Mouse (Mus musculus) heart, embryonic 10.5 days (tissue): ENCODE data around the gene Mgst1. TPM values are rescaled to one million over a fixed set of nuclear protein-coding genes. Genes with fewer than 3 reads are reported as not detected.

Experiments
- DNase-seq: peaks from one replicate; pipeline ENCODE4 v3.0.0-alpha.2; 2017; ENCODE audit warnings: low spot score
- H3K27ac ChIP-seq: fragments of 300-500 bp; sonication (generic); 2 replicates; pipeline ENCODE4 v1.5.1; 2016; ENCODE audit warnings: mild to moderate bottlenecking
- H3K27me3 ChIP-seq: fragments of 300-500 bp; sonication (generic); 2 replicates; pipeline ENCODE4 v1.6.1; 2016; ENCODE audit warnings: mild to moderate bottlenecking; ENCODE audit not compliant: poor library complexity, insufficient read depth, severe bottlenecking
- H3K36me3 ChIP-seq: fragments of 300-500 bp; sonication (generic); 2 replicates; pipeline ENCODE4 v1.6.1; 2016; ENCODE audit warnings: mild to moderate bottlenecking, moderate library complexity
- H3K4me1 ChIP-seq: fragments of 300-500 bp; sonication (generic); 2 replicates; pipeline ENCODE4 v1.6.1; 2016; ENCODE audit warnings: mild to moderate bottlenecking
- H3K4me3 ChIP-seq: fragments of 300-500 bp; sonication (generic); 2 replicates; pipeline ENCODE4 v1.5.1; 2016; ENCODE audit warnings: mild to moderate bottlenecking, moderate library complexity
- H3K9me3 ChIP-seq: fragments of 300-500 bp; sonication (generic); 2 replicates; pipeline ENCODE4 v1.6.1; 2016; ENCODE audit warnings: mild to moderate bottlenecking, moderate library complexity
- WGBS: fragments of 180-500 bp; shearing (Covaris S2); methylation state at CpG from one replicate; pipeline ENCODE4 v1.1.7; 2016; 5-methylcytosine and 5-hydroxymethylcytosine counted together
- polyA plus RNA-seq: library from polyadenylated mRNA; unstranded; fragments of >200 nt; fragmentation: Nextera tagmentation; extraction: Ambion mirVana; gene quantifications from 2 replicates; pipeline ENCODE4 v1.2.1, GENCODE M21; 2016

Gene Mgst1
- polyA plus RNA-seq = 49.6 and 58.8 TPM in 2 replicates

GRCm38 (mm10) chr6:138139930-138140329, at the start of gene Mgst1:
Mgst1 (plus strand) TSS chr6:138140316.
- peak within 1 kb of the TSS; percentile 82 for H3K27ac ChIP-seq
- no peaks in the 10 kb centered on the region for H3K9me3 ChIP-seq
- H3K4me3 ChIP-seq = peak within 1 kb of the TSS; percentile 66
- H3K36me3 ChIP-seq = no peaks in the 10 kb centered on the region
- DNase-seq = no peak
- no peaks in the 10 kb centered on the region for H3K27me3 ChIP-seq
- no peaks in the 10 kb centered on the region for H3K4me1 ChIP-seq
- WGBS = 3% methylated on average over 5 of the region's 5 CpGs

- no peak overlapping the region for H3K27ac ChIP-seq
- no peaks in the 10 kb centered on the region for H3K27me3 ChIP-seq
- no peak for DNase-seq
- H3K9me3 ChIP-seq = no peaks in the 10 kb centered on the region
- H3K36me3 ChIP-seq = no peaks in the 10 kb centered on the region
- no peak overlapping the region for H3K4me3 ChIP-seq
- H3K4me1 ChIP-seq = no peaks in the 10 kb centered on the region
- 81% methylated on average over 7 of the region's 7 CpGs for WGBS
Measured at GRCm38 (mm10) chr6:138092432-138092831, 47.7 kb upstream of the Mgst1 start.

GRCm38 (mm10) chr6:138095060-138095459, 45.1 kb upstream of the Mgst1 start:
- Histone ChIP-seq H3K9me3 (no peaks in the 10 kb centered on the region), H3K4me1 (no peaks in the 10 kb centered on the region), H3K27ac (no peak overlapping the region), H3K4me3 (no peak overlapping the region), H3K36me3 (no peaks in the 10 kb centered on the region), H3K27me3 (no peaks in the 10 kb centered on the region)
- 84% methylated on average over 3 of the region's 3 CpGs for WGBS
- DNase-seq = no peak

- no peak overlapping the region for H3K27ac ChIP-seq
- DNase-seq = no peak
- 70% methylated on average over 3 of the region's 3 CpGs for WGBS
- H3K4me1 ChIP-seq = no peaks in the 10 kb centered on the region
- no peaks in the 10 kb centered on the region for H3K36me3 ChIP-seq
- H3K9me3 ChIP-seq = no peaks in the 10 kb centered on the region
- no peak overlapping the region for H3K4me3 ChIP-seq
- H3K27me3 ChIP-seq = no peaks in the 10 kb centered on the region
Measured at GRCm38 (mm10) chr6:138099646-138100045, 40.5 kb upstream of the Mgst1 start.

- Histone ChIP-seq H3K36me3 (no peaks in the 10 kb centered on the region), H3K27me3 (no peaks in the 10 kb centered on the region), H3K4me3 (no peak overlapping the region), H3K4me1 (no peaks in the 10 kb centered on the region), H3K9me3 (no peaks in the 10 kb centered on the region), H3K27ac (no peak overlapping the region)
- 83% methylated on average over 4 of the region's 4 CpGs for WGBS
- no peak for DNase-seq
Measured at GRCm38 (mm10) chr6:138101843-138102242, 38.3 kb upstream of the Mgst1 start.

- Histone ChIP-seq H3K27ac (no peak overlapping the region), H3K36me3 (no peaks in the 10 kb centered on the region), H3K4me3 (no peak overlapping the region), H3K4me1 (no peaks in the 10 kb centered on the region), H3K9me3 (no peaks in the 10 kb centered on the region), H3K27me3 (no peaks in the 10 kb centered on the region)
- 71% methylated on average over 7 of the region's 7 CpGs for WGBS
- no peak for DNase-seq
Measured at GRCm38 (mm10) chr6:138102940-138103339, 37.2 kb upstream of the Mgst1 start.

GRCm38 (mm10) chr6:138104559-138104958, 35.6 kb upstream of the Mgst1 start:
- DNase-seq = no peak
- H3K9me3 ChIP-seq = no peaks in the 10 kb centered on the region
- no peaks in the 10 kb centered on the region for H3K4me1 ChIP-seq
- H3K27ac ChIP-seq = no peak overlapping the region
- H3K27me3 ChIP-seq = no peaks in the 10 kb centered on the region
- H3K36me3 ChIP-seq = no peaks in the 10 kb centered on the region
- H3K4me3 ChIP-seq = no peak overlapping the region

- H3K27me3 ChIP-seq = no peaks in the 10 kb centered on the region
- DNase-seq = no peak
- no peak overlapping the region for H3K27ac ChIP-seq
- H3K4me1 ChIP-seq = no peaks in the 10 kb centered on the region
- WGBS = 81% methylated on average over 3 of the region's 3 CpGs
- no peaks in the 10 kb centered on the region for H3K36me3 ChIP-seq
- H3K9me3 ChIP-seq = no peaks in the 10 kb centered on the region
- no peak overlapping the region for H3K4me3 ChIP-seq
Measured at GRCm38 (mm10) chr6:138117496-138117895, 22.6 kb upstream of the Mgst1 start.

- Histone ChIP-seq H3K4me1 (no peaks in the 10 kb centered on the region), H3K4me3 (no peak overlapping the region), H3K27me3 (no peaks in the 10 kb centered on the region), H3K36me3 (no peaks in the 10 kb centered on the region), H3K9me3 (no peaks in the 10 kb centered on the region), H3K27ac (no peak overlapping the region)
- 77% methylated on average over 10 of the region's 10 CpGs for WGBS
- no peak for DNase-seq
Measured at GRCm38 (mm10) chr6:138128392-138129335, 11.5 kb upstream of the Mgst1 start.

GRCm38 (mm10) chr6:138130541-138130940, 9.6 kb upstream of the Mgst1 start:
- Histone ChIP-seq H3K27me3 (no peaks in the 10 kb centered on the region), H3K36me3 (no peaks in the 10 kb centered on the region), H3K9me3 (no peaks in the 10 kb centered on the region), H3K27ac (no peak overlapping the region), H3K4me3 (no peak overlapping the region), H3K4me1 (no peaks in the 10 kb centered on the region)
- 84% methylated on average over 3 of the region's 3 CpGs for WGBS
- DNase-seq = no peak

GRCm38 (mm10) chr6:138140336-138140735, 220 bp downstream of the Mgst1 start:
- H3K4me1 ChIP-seq = no peaks in the 10 kb centered on the region
- 1% methylated on average over 16 of the region's 16 CpGs for WGBS
- H3K4me3 ChIP-seq = peak overlapping the region; percentile 66
- no peaks in the 10 kb centered on the region for H3K36me3 ChIP-seq
- no peak for DNase-seq
- no peaks in the 10 kb centered on the region for H3K27me3 ChIP-seq
- H3K27ac ChIP-seq = peak overlapping the region; percentile 82
- no peaks in the 10 kb centered on the region for H3K9me3 ChIP-seq

- Histone ChIP-seq H3K27ac (peak overlapping the region; percentile 82; the same call in 1 of the 2 replicates), H3K9me3 (no peaks in the 10 kb centered on the region), H3K36me3 (no peaks in the 10 kb centered on the region), H3K4me1 (no peaks in the 10 kb centered on the region), H3K4me3 (peak overlapping the region; percentile 66), H3K27me3 (no peaks in the 10 kb centered on the region)
- no peak for DNase-seq
- WGBS = 72% methylated on average over 4 of the region's 4 CpGs
Measured at GRCm38 (mm10) chr6:138141111-138141592, 1.0 kb downstream of the Mgst1 start.

- DNase-seq = no peak
- Histone ChIP-seq H3K27me3 (no peaks in the 10 kb centered on the region), H3K4me1 (no peaks in the 10 kb centered on the region), H3K4me3 (no peak overlapping the region), H3K27ac (no peak overlapping the region), H3K9me3 (no peaks in the 10 kb centered on the region), H3K36me3 (no peaks in the 10 kb centered on the region)
- 86% methylated on average over 7 of the region's 7 CpGs for WGBS
Measured at GRCm38 (mm10) chr6:138142604-138143003, 2.5 kb downstream of the Mgst1 start.
